Mouse (Mus musculus): ENCODE data around the gene Men1.
A peak's percentile ranks its signal among the peaks of the same experiment; 100 is the strongest.
"Not testable (repeated sequence)": the region's sequence is repeated elsewhere in the genome, so short reads cannot be mapped to it uniquely, and the experiment has no call there.

Gene Men1

GRCm38 (mm10) chr19:6305517-6306115, 29.2 kb upstream of the Men1 start:
- no peak for DNase-seq

GRCm38 (mm10) chr19:6306137-6306551, 28.6 kb upstream of the Men1 start, which contains the start of gene Cdc42bpg:
TSS of gene Cdc42bpg (plus strand) at chr19:6306456.
- peak; percentile 43 for DNase-seq

GRCm38 (mm10) chr19:6306586-6306985, 28.2 kb upstream of the Men1 start:
- peak; percentile 65 for DNase-seq

GRCm38 (mm10) chr19:6307733-6308531, 26.8 kb upstream of the Men1 start:
- DNase-seq, result no peak

- DNase-seq, result no peak
Measured at GRCm38 (mm10) chr19:6310181-6310580, 24.6 kb upstream of the Men1 start.

GRCm38 (mm10) chr19:6311783-6312182, 23.0 kb upstream of the Men1 start:
- not testable (repeated sequence) for DNase-seq

GRCm38 (mm10) chr19:6313796-6314195, 21.0 kb upstream of the Men1 start:
- no peak for DNase-seq

- no peak for DNase-seq
Measured at GRCm38 (mm10) chr19:6314513-6314912, 20.3 kb upstream of the Men1 start.

GRCm38 (mm10) chr19:6315573-6315972, 19.2 kb upstream of the Men1 start:
- no peak for DNase-seq

- no peak for DNase-seq
Measured at GRCm38 (mm10) chr19:6318145-6318544, 16.6 kb upstream of the Men1 start.

GRCm38 (mm10) chr19:6321358-6321757, 13.4 kb upstream of the Men1 start:
- DNase-seq, result no peak

- no peak for DNase-seq
Measured at GRCm38 (mm10) chr19:6321786-6322621, 12.8 kb upstream of the Men1 start.

- no peak for DNase-seq
Measured at GRCm38 (mm10) chr19:6324751-6325150, 10.0 kb upstream of the Men1 start.

GRCm38 (mm10) chr19:6331178-6331577, 3.6 kb upstream of the Men1 start:
- no peak for DNase-seq

GRCm38 (mm10) chr19:6331719-6332516, 2.9 kb upstream of the Men1 start:
- no peak for DNase-seq

GRCm38 (mm10) chr19:6333761-6334595, 801 bp upstream of the Men1 start:
- DNase-seq, result no peak

- no peak for DNase-seq
Measured at GRCm38 (mm10) chr19:6335458-6335827, 664 bp downstream of the Men1 start.

GRCm38 (mm10) chr19:6336920-6337319, 2.1 kb downstream of the Men1 start:
- no peak for DNase-seq

GRCm38 (mm10) chr19:6338171-6338570, 3.4 kb downstream of the Men1 start:
- DNase-seq, result no peak

- DNase-seq, result no peak
Measured at GRCm38 (mm10) chr19:6338716-6339115, 3.9 kb downstream of the Men1 start.

GRCm38 (mm10) chr19:6339191-6339590, 4.4 kb downstream of the Men1 start:
- DNase-seq, result no peak

All from right cerebral cortex, postnatal 14 days (tissue).